Mouse (Mus musculus) 3134 (cell line): ENCODE data around the gene Ly6g6c.

Source experiments
- DNase-seq: peaks from one replicate; pipeline ENCODE4 v3.0.0-alpha.2; 2011; ENCODE audit warnings: low spot score; ENCODE audit not compliant: insufficient read length; ENCODE audit errors: extremely low read depth

The Ly6g6c gene

GRCm38 (mm10) chr17:35055691-35056495, 9.3 kb upstream of the Ly6g6c start:
- DNase-seq = no peak

GRCm38 (mm10) chr17:35057090-35057489, 8.1 kb upstream of the Ly6g6c start:
- no peak for DNase-seq

- DNase-seq = no peak
These were observed 6.9 kb upstream of the Ly6g6c start for GRCm38 (mm10) chr17:35058316-35058715.

GRCm38 (mm10) chr17:35058911-35059892, 6.0 kb upstream of the Ly6g6c start, which contains the start of gene Ddah2:
Gene Ddah2, plus strand, starts transcription at chr17:35059035.
- DNase-seq = peak; percentile 80

- DNase-seq = no peak
These were observed 5.1 kb upstream of the Ly6g6c start for GRCm38 (mm10) chr17:35060071-35060470.

DNA sequence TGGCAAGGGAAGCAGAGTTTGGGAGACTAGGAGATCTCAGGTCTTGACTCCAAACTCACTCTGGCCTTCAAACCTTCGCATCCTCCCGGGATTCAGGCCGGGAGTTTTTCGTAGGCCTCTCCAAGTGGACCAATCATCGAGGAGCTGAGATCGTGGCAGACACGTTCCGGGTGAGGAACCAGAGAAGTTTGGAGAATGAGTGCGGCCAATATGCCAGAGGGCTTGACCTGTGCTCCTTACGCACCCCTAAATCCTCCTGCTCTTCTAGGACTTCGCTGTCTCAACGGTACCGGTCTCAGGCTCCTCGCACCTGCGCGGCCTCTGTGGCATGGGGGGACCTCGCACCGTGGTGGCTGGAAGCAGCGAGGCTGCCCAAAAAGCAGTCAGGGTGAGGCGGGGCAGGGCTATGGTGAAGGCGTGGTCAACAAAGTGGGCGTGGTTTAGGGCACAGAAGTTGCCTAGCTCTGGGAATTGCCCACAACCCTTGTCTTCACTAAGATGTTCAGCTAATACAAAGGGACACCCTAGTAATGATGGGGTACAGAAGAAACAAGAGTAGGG, 4.4 kb upstream of the Ly6g6c start:
- no peak for DNase-seq

- no peak for DNase-seq
These were observed 3.9 kb upstream of the Ly6g6c start for GRCm38 (mm10) chr17:35061299-35061698.

- no peak for DNase-seq
These were observed 1.7 kb upstream of the Ly6g6c start for GRCm38 (mm10) chr17:35063466-35063865.

DNA sequence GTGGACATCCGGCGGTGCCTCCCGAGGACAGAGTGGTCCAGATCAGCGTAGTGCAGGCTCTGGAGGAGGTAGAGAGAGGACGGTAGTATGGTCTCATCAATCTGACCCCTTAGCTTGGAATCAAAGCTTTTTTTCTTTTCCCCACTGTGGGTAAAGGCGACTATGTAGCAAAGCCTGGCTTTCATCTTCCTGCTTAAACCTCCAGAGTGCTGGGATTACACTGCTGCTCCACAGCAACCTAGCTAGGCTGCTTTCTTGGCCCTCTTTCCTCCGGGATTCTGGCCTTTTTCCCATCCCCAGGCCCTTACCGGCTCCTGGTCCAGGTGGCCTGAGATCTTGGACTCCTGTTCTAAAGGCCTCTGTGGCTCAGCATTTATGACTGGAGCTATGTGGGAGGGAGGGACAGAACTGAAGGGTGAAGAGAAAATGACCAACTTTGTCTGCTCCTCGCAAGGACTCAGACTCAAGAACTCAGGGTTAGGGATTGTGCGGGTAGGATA, 760 bp upstream of the Ly6g6c start:
- no peak for DNase-seq

- no peak for DNase-seq
These were observed 896 bp downstream of the Ly6g6c start, which contains the start of gene Mpig6b for GRCm38 (mm10) chr17:35066084-35066483. Gene Mpig6b, minus strand, starts transcription at chr17:35066184.

- DNase-seq = no peak
These were observed 3.2 kb downstream of the Ly6g6c start for GRCm38 (mm10) chr17:35068213-35068914.

- DNase-seq = no peak
These were observed 5.5 kb downstream of the Ly6g6c start for GRCm38 (mm10) chr17:35070556-35071229.

DNA sequence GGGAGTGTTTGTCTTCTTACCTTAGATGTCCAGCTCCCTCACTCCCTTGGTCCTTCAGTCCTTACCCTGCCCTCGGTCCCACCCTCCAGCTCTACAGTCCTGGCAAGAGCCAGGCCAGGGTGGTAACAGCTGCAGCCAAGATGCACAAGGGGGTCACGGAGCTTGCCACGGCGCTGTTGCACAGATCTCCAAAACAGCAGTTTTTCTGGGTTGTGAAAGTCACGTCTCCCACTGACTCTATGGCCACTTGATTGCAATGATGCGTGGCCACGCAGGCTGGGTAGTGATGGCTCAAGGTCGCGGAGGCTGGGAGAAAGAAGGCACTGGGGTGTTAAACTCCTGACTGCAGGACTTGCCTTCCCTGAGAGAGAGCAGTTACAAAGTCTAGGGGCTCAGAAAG, 6.3 kb downstream of the Ly6g6c start:
- no peak for DNase-seq

DNA sequence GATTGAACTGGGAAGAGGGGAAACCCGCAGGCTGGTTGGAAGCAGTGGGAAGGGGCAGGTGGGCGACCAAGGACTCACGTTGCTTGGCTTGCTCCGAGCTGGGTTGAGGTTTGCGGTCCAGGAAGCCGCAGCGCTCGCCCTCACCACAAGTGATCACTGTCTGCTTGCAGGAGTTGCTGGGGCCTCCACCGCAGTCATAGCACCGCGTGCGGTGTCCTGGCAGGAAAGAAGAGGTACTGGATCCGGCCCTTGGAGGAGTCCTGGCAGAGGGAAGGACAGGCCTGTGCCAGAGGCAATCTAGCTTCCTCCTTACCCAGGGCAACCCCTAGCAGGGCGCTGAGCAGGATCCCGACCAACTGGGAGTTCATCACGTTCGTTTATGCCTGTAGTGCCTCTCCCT, 8.9 kb downstream of the Ly6g6c start:
- DNase-seq = no peak

GRCm38 (mm10) chr17:35076507-35077176, 11.5 kb downstream of the Ly6g6c start, which contains the start of gene Ly6g6e:
Gene Ly6g6e, plus strand, starts transcription at chr17:35076902.
- no peak for DNase-seq

GRCm38 (mm10) chr17:35077285-35077684, 12.1 kb downstream of the Ly6g6c start:
- DNase-seq = no peak

DNA sequence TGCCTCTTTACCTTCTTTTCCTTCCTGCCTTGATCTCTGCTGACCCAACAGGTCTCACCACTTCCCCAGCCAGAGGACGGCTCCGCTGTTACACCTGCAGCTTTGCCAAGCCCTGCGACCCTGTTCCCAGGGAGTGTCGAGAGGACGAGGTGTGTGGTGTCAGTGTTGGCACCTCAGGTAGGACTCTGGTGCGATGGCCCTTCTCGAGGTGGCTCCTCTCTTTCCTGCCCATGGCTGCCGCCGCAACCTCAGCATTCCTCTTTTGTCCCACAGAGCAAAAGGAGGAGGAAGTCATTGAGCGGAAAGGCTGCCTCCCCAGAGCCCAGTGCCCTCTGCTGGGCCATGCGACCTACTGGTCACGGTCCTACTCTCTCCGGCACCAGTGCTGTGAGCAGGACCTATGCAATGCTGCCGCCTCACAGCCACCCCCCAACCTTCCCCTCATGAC, 12.6 kb downstream of the Ly6g6c start, which contains the start of gene Ly6g6d:
Gene Ly6g6d, minus strand, starts transcription at position 280 of the 448 bp plus-strand sequence.
- DNase-seq = no peak

DNA sequence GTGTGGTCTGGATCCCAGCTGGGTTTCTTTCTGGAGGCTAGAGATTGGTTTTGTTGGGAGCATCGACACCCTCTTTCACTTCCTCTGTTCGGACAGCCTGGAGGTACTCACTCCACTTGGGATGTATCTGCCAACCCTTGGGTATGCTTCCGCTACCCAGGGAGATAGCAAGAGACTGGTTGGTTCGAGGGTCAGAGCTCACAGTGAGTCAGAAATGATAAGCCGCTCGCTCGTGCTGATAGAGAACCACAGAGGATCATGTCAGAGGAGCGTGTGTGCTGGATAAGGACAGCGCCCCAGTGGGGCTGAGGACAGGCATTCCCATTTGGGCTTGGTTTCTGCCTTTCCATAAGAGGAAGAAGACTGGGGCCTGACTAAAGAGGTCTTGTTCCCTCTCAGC, 14.6 kb downstream of the Ly6g6c start:
- no peak for DNase-seq

DNA sequence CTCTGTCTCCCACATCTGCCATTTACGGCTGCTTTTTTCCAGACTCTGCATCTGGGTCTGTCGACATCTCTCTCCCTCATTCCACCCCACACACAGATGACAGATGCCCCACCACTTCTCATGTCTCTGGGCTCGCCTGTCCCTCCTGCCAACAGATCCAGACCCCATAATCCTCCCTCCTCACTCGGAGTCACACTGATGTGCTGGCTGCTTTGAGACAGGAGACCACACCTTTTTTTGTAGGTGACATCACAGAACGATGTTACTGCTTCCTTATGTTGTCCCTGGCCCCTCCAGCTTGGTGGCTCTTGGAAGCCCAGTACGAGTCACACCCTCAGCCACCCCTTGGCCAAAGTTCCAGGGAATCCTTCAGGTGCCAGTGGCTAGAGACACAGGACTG, 15.1 kb downstream of the Ly6g6c start:
- no peak for DNase-seq
